Mouse (Mus musculus): ENCODE data around the gene Rd3. TPM values are rescaled to one million over a fixed set of nuclear protein-coding genes. Genes with fewer than 3 reads are reported as not detected.

Rd3 gene
- 0.02 and 0.05 TPM in 2 replicates for polyA plus RNA-seq (2012; rRNA removed)

GRCm38 (mm10) chr1:191977187-191977586 is at the start of gene Rd3:
TSS of gene Rd3 (plus strand) at chr1:191977370.

Other genes with a start within 250 kb of the Rd3 start
- gene Nek2, start 155.9 kb upstream of the Rd3 start, polyA plus RNA-seq (2012; rRNA removed): 15.5 and 16.5 TPM in 2 replicates
- 5.4 and 6.6 TPM in 2 replicates for gene Slc30a1, start 70.6 kb upstream of the Rd3 start, polyA plus RNA-seq (2012; rRNA removed)
- gene Traf5, start 115.2 kb downstream of the Rd3 start, polyA plus RNA-seq (2012; rRNA removed): 5.6 and 5.8 TPM in 2 replicates
- gene Rcor3, start 160.7 kb downstream of the Rd3 start, polyA plus RNA-seq (2012; rRNA removed): 8.7 and 9.6 TPM in 2 replicates
- gene Kcnh1, start 213.4 kb downstream of the Rd3 start, polyA plus RNA-seq (2012; rRNA removed): 0.01 TPM in 2 replicates